Comparison of ENCODE assay signal across 8 mouse cellular contexts in the genomic region with DNA sequence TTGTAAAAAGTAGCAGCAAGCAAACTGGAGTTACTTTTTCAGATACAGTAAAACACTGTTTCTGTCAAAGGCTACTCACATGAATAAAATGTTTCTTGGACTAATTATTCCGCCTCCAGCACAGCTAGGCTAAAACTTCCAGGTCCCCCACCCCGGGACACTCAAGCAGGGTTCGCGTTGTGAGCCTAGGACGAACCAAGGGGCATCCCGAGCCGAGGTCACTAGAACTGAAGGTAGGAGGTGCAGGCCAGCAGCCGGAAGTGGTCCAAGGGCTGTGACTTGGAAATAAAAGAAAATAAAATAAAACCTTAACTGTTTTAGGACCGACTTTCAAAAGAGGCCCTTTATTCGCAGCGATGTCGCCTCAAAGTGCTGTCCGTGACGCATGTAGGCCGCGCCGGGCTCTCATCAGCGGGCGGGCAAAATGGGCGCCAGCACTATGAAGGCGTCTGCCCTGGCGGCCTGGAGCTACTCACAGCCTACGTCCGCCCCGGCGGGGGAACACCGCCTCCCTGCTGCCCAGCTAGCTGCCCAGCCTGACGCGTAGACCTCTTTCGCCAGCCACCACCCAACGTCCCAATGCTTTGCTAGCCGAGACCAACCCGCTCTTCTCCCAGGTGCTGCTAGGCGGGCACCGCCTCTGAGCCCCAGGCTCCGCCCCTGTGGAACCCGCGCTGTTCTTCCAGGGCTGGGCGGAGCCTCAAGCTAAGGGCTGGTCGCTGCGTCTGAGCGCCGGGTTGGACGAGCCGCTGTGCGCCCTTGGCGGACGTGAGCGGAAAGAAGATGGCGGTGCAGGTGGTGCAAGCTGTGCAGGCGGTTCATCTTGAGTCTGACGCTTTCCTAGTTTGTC. TPM values are rescaled to one million over a fixed set of nuclear protein-coding genes. Genes with fewer than 3 reads are reported as not detected.
A peak's percentile ranks its signal among the peaks of the same experiment; 100 is the strongest.
DNase-seq lines count a peak whose midpoint lies in the region; ATAC-seq and TF ChIP-seq lines count a peak whose summit lies in the region.

A gene (minus strand): TSS at position 649 of the 850 bp plus-strand sequence.
A gene (minus strand): TSS at position 653 of the 850 bp plus-strand sequence.
A gene (plus strand): TSS at position 693 of the 850 bp plus-strand sequence.

- peak; percentile 74 for TF ChIP-seq POLR2A in cortical plate, adult 2 months (IDR thresholded peaks at IDR 0.05; ENCODE audit: extremely low read depth, insufficient read depth, low read length)

- no peaks in the 10 kb centered on the region for H3K4me1 ChIP-seq in cortical plate, adult 2 months (ENCODE audit: control insufficient read depth, insufficient read depth, low read length)

- DNase-seq in gastrocnemius, adult 8-10 months (ENCODE audit: low spot score in 2 of 2) = peak; percentile 73 to 84
- DNase-seq in induced T-regulatory cell, adult 2 months (ENCODE audit: low read depth) = peak; percentile 92
- peak; percentile 70 to 84 for DNase-seq in left cerebral cortex, adult 9 months (ENCODE audit: low spot score in 2 of 2)
- DNase-seq in right cerebral cortex, postnatal 14 days = peak; percentile 78
- peak; percentile 77 to 85 for DNase-seq in urinary bladder, postnatal 36 days (ENCODE audit: low spot score in 2 of 2)

- H3K4me3 ChIP-seq in cortical plate, adult 2 months (ENCODE audit: insufficient read depth, low read length) = peak within 1 kb of the TSS; percentile 83

- ATAC-seq in activated CD4-positive, CD25-positive, alpha-beta regulatory T cell, adult 4 months = peak; percentile 97
- peak; percentile 98 for ATAC-seq in megakaryocyte progenitor cell, adult 5-6 weeks (replicated peaks; ENCODE audit: poor library complexity)

- no peak for TF ChIP-seq CTCF in cortical plate, adult 2 months (IDR thresholded peaks at IDR 0.05; ENCODE audit: extremely low read depth, insufficient read depth, low read length)

- H3K27ac ChIP-seq in cortical plate, adult 2 months (ENCODE audit: insufficient read depth, low read length) = peak within 1 kb of the TSS; percentile 83

RNA-seq across cellular contexts. Expression of the first gene that starts in this region (rescaled TPM):
- 10 to 100 TPM; 20.7 to 23.5 TPM for polyA plus RNA-seq in activated CD4-positive, CD25-positive, alpha-beta regulatory T cell, adult 4 months (2017; shearing (Covaris generic))
- 14.2 and 15.2 TPM in 2 replicates for polyA plus RNA-seq in cortical plate, adult 2 months (2012; rRNA removed)
- 1 to 10 TPM; 8.4 to 9.5 (median 8.7) TPM for total RNA-seq in gastrocnemius, adult 8-10 months (2022)
- total RNA-seq in megakaryocyte progenitor cell, adult 5-6 weeks (2015) = 24.5 and 27.3 TPM in 2 replicates
- 7.0 and 7.7 TPM in 2 replicates for total RNA-seq in megakaryocyte progenitor cell, adult 5-6 weeks (2017)

RNA-seq across cellular contexts. Expression of the second gene that starts in this region (rescaled TPM):
- polyA plus RNA-seq in activated CD4-positive, CD25-positive, alpha-beta regulatory T cell, adult 4 months (2017; shearing (Covaris generic)) = 1 to 10 TPM; 8.4 to 8.8 TPM
- polyA plus RNA-seq in cortical plate, adult 2 months (2012; rRNA removed) = 6.3 TPM in 2 replicates
- total RNA-seq in gastrocnemius, adult 8-10 months (2022) = 1 to 10 TPM in 3 of 4 experiments, under 1 TPM in 1; 0.65 to 2.9 (median 1.8) TPM
- 6.0 and 6.4 TPM in 2 replicates for total RNA-seq in megakaryocyte progenitor cell, adult 5-6 weeks (2015)
- total RNA-seq in megakaryocyte progenitor cell, adult 5-6 weeks (2017) = 6.9 and 8.0 TPM in 2 replicates

RNA-seq across cellular contexts. Expression of the third gene that starts in this region (rescaled TPM):
- 10 to 100 TPM; 58.3 to 60.1 TPM for polyA plus RNA-seq in activated CD4-positive, CD25-positive, alpha-beta regulatory T cell, adult 4 months (2017; shearing (Covaris generic))
- 20.7 and 22.0 TPM in 2 replicates for polyA plus RNA-seq in cortical plate, adult 2 months (2012; rRNA removed)
- 10 to 100 TPM; 22.5 to 25.8 (median 24.2) TPM for total RNA-seq in gastrocnemius, adult 8-10 months (2022)
- total RNA-seq in megakaryocyte progenitor cell, adult 5-6 weeks (2015) = 50.3 and 50.4 TPM in 2 replicates
- 35.0 and 40.9 TPM in 2 replicates for total RNA-seq in megakaryocyte progenitor cell, adult 5-6 weeks (2017)

Comparison
In these comparisons a context has a peak if more than half of its experiments do, and no peak if none do; other contexts are left out.
1. Peak in every context shown above with its lines: DNase-seq, ATAC-seq, H3K4me3 ChIP-seq and H3K27ac ChIP-seq.